Mouse (Mus musculus) embryo, embryonic 10 days (tissue): ENCODE measurements at regions not wholly inside any gene's neighbourhood (a gene's known extent, or its start where the extent isn't known, plus 50 kb on each side); places are given as distances from the start of the nearest gene placed in this dataset.
A peak's percentile ranks its signal among the peaks of the same experiment; 100 is the strongest.
"Not testable (repeated sequence)": the region's sequence is repeated elsewhere in the genome, so short reads cannot be mapped to it uniquely, and the experiment has no call there.

ENCODE experiments used
- DNase-seq: peaks from one replicate; pipeline ENCODE4 v3.0.0-alpha.2; 2015; ENCODE audit warnings: low spot score

DNA sequence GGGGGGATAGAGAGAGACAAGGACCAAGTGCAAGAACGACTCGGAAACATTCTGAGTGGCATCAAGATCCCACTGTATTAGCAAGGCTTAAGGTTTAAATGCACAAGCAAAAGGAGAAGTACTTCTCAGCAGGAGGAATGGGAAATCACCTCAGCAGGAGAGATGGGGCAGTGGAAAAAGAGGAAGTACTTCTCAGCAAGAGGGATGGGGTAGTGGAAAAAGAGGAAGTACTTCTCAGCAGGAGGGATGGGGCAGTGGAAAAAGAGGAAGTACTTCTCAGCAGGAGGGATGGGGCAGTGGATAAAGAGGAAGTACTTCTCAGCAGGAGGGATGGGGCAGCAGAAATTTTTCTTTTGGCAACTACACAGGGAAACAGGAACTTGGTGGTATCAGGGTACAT, 340.8 kb upstream of the Tbl1xr1 start:
- DNase-seq = not testable (repeated sequence)

DNA sequence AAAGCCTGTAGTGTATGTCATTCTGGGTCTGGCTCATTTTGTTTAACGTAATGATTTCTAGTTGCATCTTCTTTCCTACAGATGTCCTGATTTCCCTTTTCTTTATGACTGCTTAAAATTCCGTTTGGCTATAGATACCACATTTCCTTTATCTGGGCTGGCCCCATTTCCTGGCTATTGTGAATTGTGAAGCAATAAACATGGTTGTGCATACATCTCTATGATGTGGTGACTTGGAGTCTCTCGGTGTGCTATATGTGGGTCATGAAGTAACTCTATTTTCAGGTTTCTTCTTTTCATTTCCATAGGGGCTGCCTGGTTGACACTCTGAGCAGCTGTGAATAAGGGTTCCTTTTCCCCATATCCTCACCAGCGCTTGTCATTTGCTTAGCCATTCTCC, 336.7 kb upstream of the Tbl1xr1 start:
- DNase-seq = no peak

DNA sequence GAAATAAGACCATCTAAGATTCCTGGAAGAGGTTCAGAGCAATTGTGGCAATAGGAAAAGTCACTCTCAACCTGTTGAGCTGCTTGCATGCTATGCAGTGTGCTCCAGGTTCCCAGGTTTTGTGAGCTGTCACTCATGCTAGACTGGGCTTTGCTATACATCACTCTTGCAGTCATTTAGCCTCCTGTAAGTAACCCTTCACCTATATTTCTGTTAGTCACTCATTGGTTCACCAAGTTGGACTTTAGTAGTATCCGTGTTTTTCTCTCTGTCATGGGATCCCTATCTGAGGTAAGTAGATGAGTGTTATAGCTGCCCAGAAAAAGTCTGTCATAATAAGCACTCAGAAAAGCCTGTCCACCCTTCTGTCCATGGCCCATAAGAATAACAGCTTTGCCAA, 332.3 kb upstream of the Tbl1xr1 start:
- DNase-seq = no peak

DNA sequence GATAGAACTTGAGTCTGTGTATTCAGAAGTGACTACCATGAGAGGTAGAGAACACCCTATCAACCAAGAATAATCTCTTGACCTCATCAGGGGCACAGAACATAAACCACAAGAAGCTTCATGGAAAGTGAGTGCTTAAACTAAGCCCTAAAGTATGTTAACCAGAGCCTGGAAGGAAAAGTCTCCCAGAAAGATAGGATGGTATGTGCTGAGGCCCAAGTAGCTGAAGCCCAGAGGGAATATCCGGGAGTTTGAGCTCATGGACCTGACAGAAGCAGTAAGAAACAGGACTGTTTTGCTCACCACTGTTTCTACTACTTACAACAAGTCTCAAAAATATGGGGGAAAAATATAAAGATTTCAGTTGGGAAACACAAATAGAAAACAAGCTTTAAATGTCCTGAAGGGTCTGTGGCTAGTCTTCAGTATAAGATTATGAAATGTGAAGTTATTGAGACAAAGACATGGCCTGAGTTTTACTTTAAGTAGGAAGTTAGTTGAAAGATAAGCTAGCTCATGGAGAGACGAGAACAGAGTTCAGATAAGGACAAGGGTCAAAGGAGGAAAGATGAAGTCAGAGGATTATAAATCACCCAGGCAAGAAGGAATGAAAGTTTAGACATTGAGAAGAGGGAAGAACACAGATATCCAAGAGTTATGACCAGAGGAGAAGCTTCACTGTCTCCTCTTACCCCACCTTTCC, 315.8 kb upstream of the Tbl1xr1 start:
- DNase-seq = no peak

DNA sequence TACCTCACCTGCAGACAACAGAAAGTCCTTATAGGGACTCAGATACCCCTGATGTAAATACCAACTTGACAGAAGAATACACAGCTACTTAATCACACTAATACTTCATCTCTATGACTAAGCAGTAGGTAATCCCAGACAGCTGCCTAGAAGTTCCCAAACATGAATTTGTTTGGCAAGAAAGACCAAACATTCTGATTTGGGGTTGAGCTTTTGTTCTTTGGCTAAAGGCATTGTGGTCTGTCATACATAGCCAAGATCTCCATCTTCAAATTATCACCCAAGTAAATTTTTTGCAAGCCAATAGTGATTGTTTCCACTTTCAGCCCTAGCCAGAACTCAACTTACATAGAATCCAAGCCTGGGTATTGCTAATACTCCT, 315.2 kb upstream of the Tbl1xr1 start:
- no peak for DNase-seq

DNA sequence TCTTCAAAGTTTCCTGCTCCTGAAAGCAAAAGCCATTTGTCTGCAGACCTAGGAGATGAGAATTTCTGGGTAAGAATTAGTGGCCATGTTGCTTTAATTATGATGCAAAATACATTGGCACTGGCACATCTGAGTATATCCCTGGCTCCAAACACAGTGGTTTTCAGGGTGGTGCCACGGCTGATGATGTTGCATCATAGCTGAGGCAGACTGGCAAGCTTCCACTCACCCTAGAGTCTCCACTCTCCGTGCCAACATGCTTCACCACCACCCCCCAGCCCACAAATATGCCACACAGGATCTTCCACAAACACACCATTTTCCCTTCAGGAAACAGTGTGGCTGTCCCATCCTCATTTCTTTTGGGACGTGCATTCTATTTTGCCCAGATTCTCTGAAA, 314.5 kb upstream of the Tbl1xr1 start:
- DNase-seq = no peak

DNA sequence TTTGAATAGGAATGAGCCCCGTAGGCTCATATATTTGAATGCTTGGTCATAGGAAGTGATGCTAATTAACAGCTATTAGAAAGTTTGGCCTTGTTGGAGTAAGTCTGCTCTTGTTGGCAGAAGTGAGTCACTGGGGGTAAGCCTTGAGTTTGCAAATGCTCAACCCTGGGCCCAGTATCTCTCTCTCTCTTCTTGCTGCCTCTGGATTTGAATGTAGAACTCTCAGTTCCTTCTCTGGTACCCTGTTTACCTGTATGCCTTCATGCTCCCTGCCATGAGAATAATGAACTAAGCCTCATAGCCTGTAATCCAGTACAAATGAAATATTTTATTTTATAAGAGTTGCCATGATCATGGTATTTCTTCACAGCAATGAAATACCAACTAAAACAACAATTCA, 308.4 kb upstream of the Tbl1xr1 start:
- DNase-seq = no peak

DNA sequence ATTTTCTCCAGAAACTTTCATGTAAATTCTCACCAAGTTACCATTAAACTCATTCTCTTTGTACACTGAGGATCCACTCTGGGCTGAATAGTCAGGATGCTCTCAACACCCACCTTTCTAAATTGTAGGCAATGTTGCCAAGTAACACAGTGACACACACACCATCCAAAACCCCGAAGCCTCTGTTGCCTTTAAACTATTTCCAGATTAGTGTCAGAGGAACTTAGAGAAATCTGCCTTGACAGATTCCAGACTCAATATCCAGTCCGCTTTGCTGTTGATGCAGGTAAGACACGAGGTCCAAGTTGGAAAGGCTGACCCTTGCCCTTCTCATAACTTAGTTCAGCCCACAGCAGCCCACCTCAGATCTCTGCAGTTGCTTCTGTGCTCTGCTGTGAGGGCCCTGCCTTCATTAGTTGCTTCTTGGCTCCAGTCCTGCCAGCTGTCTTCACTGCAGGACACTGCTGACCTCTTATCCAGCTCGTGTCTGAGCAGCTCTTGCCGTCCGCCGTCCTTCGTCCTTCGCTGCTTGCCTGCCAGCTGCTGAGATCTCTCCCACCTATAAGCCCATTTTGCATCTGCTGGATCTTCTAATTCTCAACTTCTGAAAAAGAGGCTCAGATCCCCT, 306.4 kb upstream of the Tbl1xr1 start:
- DNase-seq = peak; percentile 9

DNA sequence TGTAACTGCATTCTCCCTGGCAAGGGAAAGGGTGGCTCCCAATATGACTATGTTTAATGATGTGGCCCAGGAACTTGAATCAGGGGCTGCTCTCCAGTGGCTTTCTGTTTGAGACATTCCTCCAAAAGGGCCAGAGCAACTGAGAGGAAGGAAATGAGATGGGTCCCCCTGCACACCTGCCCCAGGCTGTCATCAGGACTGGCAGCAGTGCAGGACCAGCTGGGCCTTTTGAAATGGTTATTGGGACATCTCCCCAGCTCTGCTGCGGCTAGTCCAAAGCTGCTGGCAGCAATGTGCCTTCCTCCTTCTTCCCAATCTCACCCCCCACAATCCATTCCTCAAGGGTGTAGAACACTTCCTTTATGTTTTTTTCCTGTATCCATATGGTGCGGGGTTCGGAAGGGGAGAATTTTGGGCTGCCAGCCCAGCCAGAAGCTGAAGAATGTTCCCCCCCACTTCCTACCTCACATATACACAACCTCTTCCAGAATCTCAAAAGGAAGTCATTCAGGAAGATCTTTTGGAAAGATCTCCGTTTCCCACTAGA, 304.6 kb upstream of the Tbl1xr1 start:
- DNase-seq = no peak

DNA sequence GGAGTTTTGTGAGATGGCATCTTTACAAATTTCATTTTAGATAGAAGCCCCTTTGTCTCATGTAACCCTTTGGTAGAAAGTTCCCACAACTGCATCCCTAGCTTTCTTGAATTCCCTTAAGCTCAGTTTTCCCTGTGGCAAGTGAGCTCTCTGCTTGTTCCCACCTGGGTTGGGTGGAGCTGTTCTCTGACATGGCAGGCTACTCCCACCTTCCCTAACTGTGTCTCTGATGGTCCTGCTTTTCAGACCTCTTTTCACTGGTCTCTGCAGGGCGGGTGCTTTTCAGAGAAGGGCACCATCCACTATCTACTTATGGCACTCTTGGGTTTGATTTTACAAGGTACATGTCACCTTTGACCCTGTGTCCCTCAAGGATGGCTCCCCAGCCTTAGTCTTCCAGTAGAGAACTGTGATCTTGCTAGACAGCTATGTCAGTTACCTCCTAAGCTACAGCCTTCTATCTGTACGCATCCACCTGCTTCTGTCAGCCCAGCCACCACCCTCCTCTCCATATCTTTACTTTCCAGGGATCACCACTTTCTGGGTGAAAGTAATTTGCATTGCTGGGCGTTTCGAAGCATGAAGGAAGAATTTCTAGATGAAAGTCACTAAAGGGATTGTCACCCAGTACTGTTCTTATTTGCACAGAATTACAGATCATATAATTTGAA, 302.1 kb upstream of the Tbl1xr1 start:
- no peak for DNase-seq

DNA sequence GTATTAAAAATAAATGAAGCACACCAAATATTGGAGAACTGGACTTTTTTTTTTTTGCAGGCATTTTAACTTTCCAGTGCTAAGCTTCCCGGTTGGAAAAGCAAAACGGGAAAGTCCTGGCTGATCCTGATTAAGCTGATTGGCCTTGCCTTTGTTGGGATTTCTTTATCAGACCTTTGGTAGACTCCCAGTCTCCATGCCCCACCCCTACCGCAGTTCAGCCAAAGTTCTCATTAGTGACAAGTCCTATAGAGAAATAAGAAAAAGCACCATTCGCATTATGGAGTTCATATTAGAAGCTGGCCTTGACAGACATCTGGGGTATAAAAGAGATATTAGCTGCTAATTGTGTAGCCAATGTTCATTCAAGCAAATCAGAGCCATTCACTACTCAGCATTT, 297.7 kb upstream of the Tbl1xr1 start:
- DNase-seq = peak; percentile 12

DNA sequence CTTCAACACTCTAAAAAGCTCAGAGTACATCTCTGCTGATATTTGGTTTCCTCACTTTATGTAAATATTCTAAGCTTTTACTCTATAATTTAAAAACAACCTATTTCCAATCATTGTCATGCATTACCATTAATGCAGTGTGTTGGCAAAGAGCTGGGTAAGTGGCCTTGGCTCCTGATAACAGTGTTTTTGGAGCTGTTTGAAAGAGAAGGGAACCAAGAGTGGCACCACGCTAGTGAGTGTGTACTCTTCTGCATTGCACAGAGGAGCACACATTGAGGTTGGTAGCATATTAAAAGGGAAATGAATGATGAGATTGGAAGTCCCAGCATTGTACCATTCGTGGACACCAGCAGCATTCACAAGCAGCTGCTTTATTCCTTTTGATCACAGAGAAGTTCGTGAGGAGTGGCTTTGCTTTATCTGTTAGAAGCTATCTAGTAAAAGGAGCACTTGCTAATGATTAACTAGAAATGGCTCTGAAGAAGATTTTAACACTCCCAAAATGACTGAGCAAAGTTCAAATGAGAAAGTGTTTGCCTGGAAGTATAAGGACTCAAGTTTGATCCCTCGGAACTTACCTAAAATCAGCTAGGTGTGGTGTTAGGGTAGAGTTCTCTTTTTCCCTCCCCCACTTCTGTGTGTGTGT, 284.3 kb upstream of the Tbl1xr1 start:
- no peak for DNase-seq

DNA sequence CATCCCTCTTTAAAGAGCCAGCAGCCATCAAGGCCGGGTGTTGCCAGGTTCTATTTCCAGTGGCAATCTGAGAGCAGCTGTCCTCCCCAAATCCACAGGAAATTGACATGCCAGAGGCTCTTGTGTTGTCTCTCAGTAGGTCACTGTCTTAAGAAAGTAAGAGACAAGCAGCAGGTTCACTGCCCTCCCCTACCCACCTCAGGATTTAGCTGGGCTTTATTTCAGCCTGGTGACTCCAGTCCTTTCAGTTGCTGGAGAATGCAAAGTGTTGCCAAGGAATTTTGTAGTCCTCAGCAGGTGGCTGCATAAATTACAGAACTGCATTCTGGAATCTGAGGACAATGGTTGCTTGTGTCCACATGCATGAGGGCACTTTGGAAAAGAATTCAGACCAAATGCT, 278.3 kb upstream of the Tbl1xr1 start:
- peak; percentile 37 for DNase-seq

DNA sequence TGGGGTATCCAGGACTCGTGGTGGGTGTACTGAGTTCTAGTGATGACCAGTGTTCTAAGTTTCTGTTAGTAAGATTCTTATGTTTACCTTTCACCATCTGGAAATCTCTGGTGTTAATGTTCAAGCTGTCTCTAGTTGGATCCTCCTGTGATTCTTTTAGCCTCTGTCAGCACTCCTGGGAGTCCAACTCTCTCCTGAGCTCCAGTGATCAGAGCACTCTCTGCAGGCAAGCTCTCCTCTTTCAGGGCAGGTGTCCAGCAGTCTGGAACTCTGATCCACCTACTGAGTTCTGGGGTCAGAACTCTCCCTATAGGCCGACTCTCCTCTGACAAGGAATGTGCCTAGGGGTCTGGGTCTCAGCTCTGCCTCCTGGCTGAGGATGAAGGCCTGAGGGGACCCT, 272.6 kb upstream of the Tbl1xr1 start:
- DNase-seq = not testable (repeated sequence)

DNA sequence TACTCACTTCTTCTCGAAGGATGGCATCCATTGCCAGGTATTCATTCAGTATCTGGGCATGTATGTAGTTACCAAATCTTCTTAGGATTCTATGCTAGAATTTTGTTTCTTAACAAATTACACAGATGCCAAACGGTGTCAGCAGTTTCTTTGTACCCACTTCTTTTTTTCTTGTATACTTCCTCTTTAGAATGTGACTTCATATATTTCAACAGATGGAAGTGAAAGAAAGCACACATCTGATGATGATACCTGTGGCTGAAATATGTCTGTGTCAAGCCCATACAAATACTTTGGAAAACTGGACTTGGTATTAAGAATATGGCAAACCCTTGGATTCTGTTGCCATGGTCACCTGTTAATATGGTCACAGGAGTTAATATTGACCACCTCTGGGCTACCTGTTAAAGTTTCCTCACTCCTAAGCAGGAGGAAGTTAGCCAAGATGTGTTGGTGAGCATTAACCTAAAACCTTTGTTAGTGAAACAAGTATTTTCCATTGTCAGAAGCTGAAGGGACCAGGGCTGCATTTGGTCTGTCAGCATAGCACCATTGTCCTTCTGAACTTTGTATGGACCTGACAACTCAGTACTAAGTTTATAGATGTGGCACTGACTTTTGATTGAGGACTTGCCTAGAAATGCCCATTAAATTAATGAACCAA, 269.8 kb upstream of the Tbl1xr1 start:
- no peak for DNase-seq

DNA sequence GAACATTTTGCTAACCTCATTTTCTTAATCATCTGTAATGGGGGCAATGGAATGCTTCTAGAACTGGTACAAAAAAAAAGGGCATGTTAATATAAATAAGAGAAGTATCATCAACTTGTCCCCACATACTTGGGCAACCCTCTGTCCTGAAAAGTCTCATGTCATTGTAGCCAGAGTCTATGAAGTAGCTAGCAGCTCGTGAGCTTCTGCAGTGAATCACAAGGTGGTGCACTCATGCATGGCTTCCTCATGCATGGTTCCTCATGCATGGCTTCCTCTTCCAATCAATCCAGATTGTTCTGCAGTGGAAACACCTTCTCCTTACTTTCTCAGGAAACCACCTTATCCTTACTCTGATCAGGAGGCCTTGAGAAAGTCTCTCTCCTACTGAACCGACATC, 267.9 kb upstream of the Tbl1xr1 start:
- DNase-seq = no peak

DNA sequence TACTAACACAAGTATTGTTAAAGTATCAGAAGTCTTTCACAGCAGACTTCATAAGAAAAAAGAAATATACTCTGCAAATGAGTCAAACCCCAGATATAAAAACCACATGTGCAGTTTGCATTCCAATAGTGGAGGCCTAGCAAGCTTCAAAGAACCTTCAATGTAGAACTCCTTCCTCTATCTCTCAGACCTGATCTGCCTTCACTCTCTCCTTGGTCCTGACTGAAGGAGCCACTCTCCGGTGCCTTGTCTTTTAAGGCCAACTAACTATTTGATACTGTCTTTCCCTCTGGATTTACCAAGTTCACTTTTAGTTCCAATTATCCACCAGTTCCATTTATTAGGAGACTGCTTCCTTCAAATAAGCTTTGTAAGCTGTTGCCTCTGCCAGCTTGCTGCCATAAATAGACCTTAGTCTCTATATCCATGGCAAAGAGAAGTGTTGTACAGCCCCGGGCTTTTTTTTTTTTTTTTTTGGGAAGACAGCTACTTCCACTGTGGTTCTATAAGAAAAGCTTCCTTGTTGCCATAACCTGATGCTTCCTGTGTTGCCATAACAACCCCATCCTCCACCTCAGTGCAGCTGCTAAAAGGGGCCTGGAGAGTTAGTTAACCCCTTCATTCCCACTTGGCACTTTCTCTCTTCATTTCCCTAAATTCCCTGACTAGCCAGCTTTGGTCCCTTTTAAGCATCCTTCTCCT, 266.5 kb upstream of the Tbl1xr1 start:
- peak; percentile 81 for DNase-seq

DNA sequence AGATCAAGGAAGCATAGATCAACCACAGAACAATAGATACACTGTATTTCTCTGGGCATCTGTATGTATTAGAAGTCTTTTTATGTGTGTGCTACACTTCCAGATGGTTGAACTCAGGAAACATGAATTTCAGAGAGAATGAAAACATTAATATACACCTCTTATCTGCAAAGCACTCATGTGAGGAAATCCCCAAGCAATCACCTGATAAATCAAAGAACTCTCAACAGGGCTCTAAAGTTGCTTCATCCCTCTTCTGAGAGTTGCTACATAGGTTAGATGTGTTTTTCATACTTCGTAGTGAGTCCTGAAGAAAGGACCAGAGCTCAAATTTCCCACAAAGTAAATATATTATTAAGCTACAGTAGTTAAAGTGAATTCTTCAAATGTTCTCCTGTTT, 263.1 kb upstream of the Tbl1xr1 start:
- DNase-seq = no peak

DNA sequence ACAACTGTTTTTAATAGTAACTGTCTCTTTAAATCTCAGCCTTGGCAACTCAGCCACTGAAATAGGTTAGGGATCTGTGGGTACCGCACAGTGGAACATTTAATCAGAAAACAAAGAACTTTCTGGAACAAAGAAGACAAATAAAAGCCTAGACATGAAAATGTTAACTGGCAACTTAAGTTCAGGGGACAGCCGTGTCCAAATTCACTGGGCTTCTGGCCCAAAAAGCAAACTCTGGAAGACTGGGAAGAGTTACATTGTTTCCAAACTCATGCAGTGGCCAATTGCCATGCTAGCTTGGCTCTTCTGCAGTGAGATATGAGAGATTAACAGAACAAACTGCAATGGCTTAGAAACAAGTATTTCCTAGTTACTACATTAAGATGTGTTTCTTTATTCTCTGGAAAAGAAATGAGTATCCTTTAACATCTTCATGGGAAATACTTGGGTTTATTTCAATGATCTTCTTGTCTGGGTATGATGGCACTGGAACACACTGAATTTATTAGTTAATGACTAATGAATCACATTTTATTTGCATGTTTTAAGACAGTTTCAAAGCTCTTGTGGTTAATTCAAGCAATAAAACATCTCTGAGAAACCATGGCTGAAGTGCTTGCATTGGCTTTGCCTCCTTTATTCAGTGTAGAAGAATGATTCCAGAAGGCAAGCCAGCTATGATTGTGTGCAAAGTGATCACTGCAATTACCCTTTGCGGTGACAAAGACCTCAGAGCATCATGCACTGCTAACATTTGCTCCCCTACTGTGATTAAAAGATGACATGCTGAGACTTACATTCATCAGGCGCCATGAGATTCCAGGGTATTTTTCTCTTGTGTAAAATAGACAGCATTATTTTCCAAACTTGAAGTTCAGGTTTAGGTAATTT, 259.2 kb upstream of the Tbl1xr1 start:
- DNase-seq = no peak

DNA sequence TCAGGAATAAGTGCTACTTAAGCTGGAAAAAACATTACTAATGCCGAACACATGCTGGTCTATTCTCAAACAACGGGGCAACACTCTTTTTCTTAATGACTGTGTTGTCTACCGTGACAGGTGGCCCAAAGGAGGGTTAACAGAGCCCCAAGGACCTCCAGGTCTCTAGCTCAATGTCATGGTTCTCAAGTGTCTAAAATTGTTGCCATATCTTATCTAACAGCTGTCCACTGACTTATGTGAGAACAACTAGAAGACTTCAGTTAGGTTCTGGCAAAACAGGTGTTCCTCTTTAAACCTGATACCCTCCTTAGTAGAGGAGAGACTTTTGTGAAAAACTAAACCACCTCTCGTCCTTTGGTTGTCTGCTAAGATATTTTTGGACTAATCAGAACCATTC, 257.4 kb upstream of the Tbl1xr1 start:
- no peak for DNase-seq
